Mouse (Mus musculus) large intestine, adult 2 months (tissue): ENCODE results near the gene Cfap97d1. TPM values are rescaled to one million over a fixed set of nuclear protein-coding genes. Genes with fewer than 3 reads are reported as not detected.
"Not testable (repeated sequence)": the region's sequence is repeated elsewhere in the genome, so short reads cannot be mapped to it uniquely, and the experiment has no call there.

Experiments used
- DNase-seq: peaks from one replicate; pipeline ENCODE4 v3.0.0-alpha.2; 2012; ENCODE audit warnings: low read depth, low spot score
- WGBS: fragments of 180-500 bp; shearing (Covaris S2); methylation state at CpG from one replicate; pipeline ENCODE4 v1.1.7; 2018; 5-methylcytosine and 5-hydroxymethylcytosine counted together
- polyA plus RNA-seq: library from polyadenylated mRNA; depleted of rRNA; stranded (reverse); fragments of >200 nt; gene quantifications from 2 replicates; pipeline ENCODE4 v1.2.3, GENCODE M21; 2012

Cfap97d1 gene
- polyA plus RNA-seq, 1 experiment: not detected

DNA sequence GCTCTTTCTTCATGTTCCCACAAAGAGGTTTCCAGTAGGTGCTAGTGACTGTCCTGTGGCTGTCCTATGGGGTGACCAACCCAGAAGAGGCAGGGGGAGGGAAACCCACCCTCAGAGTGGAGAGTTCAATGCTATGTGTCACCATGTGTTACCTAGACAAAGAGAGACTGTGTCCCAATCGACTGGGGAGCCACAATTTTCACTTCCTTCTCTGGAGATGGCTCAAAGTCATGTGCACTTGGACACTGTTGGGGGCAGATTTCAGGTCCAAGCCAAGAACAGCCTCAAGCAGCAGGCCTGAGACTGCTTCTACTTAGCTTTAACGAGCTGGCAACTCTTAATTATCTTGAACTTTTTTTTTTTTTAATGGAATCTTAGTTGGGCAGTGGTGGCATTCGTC, 12.0 kb upstream of the Cfap97d1 start:
- 73% methylated on average over 3 of the region's 3 CpGs for WGBS
- DNase-seq: no peak

DNA sequence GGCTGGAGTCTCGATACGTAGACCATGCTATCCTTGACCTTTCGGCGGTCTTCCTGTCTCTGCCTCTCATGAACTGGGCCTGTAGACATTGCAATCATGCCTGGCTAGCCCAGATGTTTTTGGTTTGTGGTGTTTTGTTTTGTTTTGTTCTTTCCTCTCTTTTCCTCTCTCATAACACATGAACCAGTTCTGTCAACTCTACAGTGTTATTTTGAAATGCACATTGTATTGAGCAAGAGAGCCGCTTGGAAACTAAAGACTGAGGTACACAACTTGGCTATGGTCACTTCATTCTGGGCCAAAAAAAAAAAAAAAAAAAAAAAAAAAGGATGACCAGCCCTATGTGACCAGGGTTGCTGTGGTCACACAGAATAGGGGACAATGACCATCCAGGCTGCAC, 11.4 kb upstream of the Cfap97d1 start:
- no peak for DNase-seq
- 92% methylated on average over 5 of the region's 5 CpGs for WGBS

DNA sequence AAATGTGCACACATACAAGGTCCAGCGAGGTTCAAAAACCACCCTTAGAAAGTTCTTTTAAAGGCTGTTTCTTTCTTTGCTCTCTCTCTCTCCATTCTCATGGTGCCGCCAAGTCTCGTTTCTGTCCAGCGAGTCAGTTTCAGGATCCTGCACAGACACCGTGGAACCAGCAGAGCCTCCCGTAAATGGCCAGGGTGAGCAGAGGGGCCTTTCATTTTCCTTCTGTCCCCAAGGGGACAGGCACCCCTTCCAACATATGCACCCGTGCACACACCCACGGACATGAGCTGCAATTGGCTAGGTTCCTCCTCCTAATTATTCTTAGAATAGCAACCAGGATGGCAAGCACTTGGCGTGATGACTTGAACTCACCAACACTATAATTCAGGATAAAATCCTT, 10.6 kb upstream of the Cfap97d1 start:
- WGBS: 68% methylated on average over 9 of the region's 9 CpGs
- DNase-seq: no peak

DNA sequence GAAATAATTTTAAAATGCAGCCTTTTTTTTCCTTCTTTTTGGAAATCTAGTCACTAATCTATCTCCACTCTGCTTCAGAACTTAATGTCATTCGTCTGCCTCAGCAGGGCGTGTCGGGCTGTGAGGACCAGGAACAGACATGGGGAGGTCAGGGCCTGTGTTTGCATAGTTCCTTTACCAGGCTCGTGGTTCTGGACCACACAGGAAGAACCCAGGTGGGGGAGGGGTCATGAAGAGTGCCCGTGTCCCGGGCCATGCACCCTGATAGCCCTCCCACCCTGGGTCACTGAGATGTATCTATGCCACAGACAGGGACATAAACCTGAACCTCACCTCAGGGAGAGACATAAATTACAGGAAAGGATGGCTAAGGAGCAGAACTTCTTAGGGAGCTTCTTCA, 9.9 kb upstream of the Cfap97d1 start:
- DNase-seq: no peak
- 53% methylated on average over 6 of the region's 6 CpGs for WGBS

DNA sequence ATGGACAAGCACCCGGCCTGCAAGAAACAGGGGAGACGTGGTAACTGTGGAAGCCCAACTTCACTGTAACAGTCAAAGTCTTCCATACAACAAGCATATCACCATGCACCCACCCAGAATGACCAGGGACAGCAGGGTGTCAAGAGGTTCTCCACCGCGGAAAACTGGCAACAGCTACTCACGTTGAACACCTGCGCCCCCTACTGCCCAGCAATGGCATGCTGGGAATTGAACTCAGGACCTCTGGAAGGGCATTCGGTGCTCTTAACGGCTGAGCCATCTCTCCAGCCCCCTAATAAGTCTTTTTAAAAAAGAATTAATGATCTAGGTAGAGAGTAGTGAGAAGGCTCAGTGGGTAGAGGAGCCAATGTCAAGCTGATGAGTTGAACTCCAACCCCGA, 9.2 kb upstream of the Cfap97d1 start:
- no peak for DNase-seq
- WGBS: 60% methylated on average over 9 of the region's 9 CpGs

DNA sequence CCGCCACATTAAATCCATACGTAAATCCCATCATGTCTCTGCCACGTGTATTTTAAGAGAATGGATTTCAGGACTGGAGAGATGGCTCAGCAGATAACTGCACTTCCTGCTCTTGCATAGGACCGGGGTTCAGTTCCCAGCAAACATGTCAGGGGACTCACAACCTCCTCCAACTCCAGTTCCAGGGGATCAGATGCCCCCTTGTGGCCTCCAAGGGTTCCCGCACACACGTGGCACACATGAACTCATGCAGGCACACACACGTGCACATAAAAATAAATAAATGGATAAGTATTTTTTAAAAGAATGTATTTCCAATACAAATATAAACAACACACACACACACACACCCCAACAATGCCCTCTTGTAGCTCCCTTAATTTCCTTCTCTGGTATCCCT, 7.1 kb upstream of the Cfap97d1 start:
- no peak for DNase-seq
- 95% methylated on average over 7 of the region's 7 CpGs for WGBS

DNA sequence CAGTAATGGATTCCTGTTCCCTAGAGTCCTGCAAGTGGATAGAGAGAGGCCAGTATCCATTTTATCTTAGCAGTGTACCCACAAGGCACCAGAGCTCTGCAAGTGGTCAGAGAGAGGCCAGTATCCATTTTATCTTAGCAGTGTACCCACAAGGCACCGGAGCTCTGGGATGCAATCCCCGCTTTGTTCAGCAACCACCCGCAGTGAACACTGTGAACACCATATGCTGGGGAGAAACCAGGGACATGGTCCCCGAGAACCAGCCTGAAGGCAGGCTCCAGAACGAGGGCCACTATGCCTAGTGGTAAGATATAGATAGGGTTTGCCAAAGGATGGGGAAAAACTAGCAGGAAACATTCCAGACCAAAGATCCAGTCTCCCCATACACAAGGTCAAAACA, 4.9 kb upstream of the Cfap97d1 start:
- WGBS: 95% methylated on average over 5 of the region's 5 CpGs
- no peak for DNase-seq

DNA sequence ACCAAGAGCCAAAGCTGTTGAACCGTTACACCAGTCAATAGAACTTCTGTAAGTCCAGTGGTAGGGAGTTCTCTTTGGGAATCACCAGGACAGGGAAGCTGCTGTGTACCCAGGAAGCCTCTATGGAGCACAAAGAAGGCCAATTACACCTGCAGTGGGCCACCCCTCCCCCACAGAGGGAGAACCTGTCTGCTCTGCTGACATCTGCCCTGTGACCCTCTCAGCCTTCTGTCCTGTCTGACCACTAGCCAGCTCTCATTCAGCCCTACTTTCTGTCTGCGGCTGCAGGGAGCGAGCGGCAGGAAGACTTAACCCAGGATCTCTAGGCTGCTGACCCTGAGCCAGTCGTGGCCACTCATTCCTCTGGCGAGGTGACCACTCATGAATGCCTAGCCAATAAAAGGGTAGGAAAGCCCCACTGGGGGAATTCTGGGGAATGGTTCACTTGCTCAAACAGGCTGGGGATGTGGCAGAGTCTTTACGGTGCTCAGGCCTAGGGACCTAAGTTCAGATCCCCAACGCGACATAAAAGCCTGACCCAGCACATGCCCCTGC, 3.4 kb upstream of the Cfap97d1 start:
- 86% methylated on average over 9 of the region's 9 CpGs for WGBS
- DNase-seq: no peak

DNA sequence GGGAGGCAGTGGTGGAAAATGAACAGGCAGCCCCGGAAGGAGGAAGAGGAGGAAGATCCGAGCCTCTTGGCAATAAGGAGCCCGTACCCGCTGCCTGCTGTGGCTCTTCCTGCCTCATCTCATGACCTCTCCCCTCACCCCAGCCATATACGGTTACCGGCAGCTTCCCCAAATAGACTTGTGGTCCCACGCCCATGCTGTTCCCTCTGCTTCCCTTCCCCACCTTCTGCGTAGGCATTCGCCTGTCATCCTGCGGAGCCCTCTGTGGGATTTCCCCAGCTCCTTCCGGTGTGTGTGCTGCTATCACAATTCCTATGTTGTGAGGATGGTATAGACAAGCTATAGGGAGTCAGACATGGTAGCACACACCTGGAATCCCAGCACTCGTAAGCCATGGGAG, 2.2 kb upstream of the Cfap97d1 start:
- WGBS: 74% methylated on average over 12 of the region's 12 CpGs
- no peak for DNase-seq

DNA sequence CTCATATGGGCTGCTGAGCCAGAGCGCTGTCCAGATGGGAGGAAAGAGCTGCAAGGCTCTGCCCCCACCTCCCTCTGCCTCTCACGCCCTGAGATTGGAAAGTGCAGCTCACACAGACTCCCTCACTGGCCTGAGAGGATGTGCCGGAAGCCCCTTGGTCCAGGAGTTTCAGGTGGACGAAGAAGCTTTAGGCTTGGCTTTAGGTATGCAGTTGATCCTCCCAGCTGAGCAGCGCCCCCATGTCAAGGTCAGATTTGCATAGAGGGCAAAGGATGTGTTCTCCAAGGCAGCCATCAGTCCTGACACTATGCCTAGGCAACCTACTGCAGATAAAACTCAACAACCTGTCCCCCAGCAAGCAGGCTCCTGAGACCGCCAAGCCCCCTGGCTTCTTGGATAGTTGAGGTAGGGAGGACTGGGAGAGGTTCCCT, 1.1 kb upstream of the Cfap97d1 start:
- WGBS: 81% methylated on average over 6 of the region's 6 CpGs
- no peak for DNase-seq

DNA sequence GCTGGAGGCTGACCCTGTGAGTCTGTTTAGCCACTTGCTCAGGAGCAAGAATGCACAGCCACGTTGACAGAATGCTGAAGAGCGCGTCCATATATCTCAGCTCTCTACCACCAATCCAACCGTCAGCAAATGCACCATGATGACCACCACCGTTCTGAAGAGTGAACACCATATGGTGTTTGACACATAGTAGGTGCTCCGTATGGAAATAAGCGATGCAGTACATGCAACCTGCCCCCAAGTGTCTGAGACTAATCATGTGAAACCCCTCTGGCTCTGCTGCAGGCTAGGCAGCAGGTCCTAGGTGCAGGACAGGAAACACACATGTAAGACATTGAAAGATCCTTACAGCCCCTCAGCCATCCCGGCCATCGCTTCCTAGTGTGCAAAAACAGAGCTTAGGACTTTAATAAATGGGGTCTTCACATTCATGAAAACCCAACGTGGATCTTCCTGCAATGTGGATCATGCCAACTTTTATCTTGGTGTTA, 603 bp upstream of the Cfap97d1 start:
- no peak for DNase-seq
- WGBS: 61% methylated on average over 10 of the region's 10 CpGs

DNA sequence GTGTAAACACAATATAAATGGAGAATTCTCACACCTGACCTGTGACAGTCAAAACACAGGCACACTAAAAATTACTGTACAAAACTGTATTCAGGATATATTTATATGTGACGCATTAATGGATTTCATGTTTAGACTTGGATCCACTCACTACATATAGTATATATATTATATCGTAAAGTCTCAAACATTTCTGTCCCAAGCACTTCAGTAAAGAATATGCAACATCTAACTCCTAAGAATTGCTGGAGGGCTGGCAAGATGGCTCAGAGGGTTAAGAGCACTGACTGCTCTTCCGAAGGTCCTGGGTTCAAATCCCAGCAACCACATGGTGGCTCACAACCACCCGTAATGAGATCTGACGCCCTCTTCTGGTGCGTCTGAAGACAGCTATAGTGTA, 1.4 kb downstream of the Cfap97d1 start:
- not testable (repeated sequence) for DNase-seq
- 25% methylated on average over 6 of the region's 6 CpGs for WGBS

DNA sequence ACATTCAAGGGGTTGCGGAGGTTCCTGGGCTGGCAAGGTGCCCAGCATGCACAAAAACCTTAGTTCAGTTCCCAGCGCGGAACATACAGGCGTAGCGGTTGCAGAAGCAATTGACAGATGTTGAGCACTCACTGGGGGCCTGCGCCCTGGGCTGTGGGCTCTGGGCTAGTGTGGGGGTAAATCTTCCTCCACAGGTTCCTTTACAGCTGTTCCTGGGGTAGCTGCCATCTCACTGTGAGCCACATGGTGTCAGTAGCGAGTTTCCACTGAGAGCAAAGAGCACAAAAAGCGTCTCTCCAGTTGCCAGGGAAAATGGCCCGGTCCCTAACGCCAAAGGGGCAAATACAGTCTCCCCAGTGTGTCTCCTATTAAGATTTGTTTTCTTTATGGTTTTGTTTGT, 1.9 kb downstream of the Cfap97d1 start:
- under 1% methylated on average over 10 of the region's 10 CpGs for WGBS
- peak; percentile 66 for DNase-seq

DNA sequence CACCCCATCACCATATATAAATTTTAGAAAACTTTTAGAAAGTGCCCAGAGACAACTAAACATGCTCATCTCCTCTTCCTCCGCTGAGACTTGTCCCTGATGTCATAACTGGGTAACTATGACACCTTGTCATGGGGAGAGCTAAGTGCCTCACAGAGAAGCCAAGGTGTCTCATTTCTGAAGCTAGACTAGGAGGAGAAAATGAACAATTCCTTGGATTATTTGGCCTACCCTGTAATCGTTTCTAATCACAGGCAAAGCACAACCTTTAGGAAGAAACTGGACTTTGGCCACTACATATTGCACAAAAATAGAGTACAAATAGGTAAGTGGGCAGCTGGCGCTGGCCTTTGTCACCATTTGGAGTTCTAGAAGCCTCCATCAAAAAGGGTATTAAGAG, 2.8 kb downstream of the Cfap97d1 start, which contains the start of gene Dusp3:
Dusp3 (minus strand) TSS at position 101 of the 400 bp plus-strand sequence.
- no peak for DNase-seq
- 76% methylated on average over 3 of the region's 3 CpGs for WGBS

DNA sequence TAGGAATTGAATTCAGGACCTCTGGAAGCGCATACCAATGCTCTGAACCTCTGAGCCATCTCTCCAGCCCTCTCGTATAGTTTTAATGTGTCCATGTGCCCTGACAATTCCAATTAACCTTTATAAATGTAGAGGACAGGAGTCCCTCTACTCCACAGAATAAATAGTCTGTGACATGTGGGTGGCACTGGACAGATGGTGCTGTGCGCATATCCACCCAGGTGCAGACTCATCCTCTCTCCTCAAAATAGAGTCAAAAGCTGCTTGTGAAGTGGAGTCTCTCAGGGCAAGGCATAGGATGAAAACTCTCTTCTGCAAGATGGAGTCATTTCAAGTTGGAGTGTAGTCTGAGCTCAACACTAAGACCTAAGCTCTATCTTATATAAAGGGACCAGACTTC, 6.2 kb downstream of the Cfap97d1 start:
- 89% methylated on average over 3 of the region's 3 CpGs for WGBS
- no peak for DNase-seq

DNA sequence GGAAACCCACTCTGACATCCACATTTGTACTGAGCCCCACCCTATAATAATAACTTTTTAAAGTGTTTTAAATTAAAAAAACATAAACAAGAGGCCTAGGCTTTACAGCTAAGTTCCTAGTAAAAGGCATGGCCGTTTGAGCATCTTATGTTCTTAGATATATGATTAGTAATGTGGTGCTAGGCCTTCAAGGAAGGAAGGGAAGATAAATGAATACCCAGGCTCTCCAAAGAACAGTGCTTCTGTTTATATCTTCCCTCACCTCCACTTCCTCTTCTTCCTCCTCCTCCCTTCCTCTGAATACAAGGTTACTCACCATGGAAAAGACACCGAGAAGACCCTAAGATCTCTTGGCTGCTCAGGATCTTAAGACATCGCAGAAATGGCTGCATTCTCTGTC, 7.7 kb downstream of the Cfap97d1 start:
- no peak for DNase-seq
- WGBS: 61% methylated on average over 3 of the region's 3 CpGs

DNA sequence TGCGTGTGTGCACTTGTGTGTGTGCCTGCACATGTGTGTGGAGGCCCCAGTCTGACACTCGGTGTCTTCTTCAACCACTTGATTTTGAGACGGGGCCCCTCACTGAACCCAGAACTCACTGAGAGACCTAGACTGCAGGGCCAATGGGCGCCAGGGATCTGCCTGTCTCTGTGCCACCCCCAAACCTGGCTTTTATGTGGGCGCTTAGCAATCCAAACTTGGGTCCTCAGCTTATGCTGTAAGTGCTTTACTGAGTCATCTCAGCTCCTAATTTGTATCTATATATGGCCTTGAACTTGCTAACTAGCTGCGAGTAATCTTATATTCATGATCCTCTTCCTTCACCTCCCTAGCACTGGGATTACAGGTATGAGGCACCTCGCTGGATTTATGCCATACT, 8.3 kb downstream of the Cfap97d1 start:
- 86% methylated on average over 7 of the region's 7 CpGs for WGBS
- DNase-seq: no peak

DNA sequence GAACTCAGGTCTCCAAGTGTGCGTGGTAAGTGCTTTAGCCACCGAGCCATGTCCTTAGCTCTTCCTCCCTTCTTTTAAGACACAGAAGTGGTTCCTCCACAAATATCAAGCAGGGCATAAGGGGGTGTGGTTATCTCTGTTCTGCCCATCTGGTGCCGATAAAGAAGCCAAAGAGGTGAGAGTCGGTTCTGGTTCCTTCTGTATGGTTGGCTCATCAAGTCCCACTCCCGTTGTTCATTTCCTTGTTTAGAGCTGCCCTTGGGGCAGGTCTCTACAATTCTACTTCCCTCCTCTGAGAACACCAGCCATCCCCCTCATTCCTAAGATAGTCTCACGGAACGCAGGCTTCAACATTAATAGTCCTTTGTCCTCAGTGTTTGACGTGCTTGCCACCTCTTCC, 10.0 kb downstream of the Cfap97d1 start:
- WGBS: 66% methylated on average over 8 of the region's 8 CpGs
- DNase-seq: no peak

DNA sequence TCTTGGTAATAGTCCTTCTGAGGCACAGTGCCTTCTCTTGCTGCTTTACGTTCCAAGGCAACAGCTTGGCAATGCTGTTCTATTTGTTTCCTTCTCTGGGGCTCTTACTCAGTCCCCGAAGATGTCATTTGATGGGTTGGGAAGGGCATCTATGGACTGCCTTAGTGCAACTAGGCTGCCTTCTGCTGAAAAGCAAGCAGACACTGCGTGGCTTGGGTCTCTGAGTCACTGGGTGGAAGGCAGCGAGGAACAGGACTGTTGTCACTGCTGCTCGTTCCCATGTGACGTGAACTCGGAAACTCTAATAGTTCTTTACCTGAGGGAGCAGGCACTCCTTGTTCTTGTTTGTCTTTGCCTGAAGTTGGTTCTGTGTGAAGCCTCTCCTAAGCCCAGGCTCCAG, 11.9 kb downstream of the Cfap97d1 start:
- DNase-seq: no peak
- 87% methylated on average over 7 of the region's 7 CpGs for WGBS

DNA sequence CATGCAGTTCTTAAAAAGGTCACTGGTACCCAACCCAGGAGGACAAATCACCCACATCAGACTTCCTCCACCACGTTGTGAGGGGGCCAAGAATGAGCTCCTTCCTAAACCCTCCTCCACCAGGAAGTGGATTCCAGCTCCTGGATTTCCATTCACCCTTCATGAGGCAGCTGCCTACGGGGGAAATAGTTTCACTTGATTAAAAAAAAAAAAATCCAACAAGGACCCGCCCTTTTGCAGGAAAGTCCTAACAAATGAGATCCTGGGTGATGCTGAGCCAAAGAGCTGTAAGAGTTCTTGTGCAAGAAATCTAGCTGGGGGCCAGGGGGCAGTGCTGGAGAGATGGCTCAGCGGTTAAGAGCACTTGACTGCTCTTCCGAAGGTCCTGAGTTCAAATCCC, 14.2 kb downstream of the Cfap97d1 start:
- DNase-seq: no peak
- 31% methylated on average over 5 of the region's 5 CpGs for WGBS

DNA sequence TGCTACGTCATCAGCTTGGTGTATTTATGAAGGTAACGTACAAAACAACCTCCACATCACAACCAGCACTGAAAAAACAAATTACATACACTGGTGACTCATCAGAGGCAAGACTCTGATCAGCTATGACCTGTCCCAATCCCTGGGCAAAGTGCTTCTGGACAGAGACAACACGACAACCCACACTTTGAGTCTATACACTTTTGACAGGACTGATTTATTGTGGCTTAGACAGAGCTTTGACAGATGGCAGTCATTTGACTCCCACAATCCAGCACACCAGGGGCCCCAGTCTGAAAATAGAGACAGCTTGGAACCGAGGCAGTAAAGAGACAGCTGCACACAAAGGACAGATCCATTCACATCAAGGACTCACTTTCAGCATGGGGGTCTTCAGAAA, 15.4 kb downstream of the Cfap97d1 start:
- DNase-seq: no peak
- 53% methylated on average over 4 of the region's 4 CpGs for WGBS

DNA sequence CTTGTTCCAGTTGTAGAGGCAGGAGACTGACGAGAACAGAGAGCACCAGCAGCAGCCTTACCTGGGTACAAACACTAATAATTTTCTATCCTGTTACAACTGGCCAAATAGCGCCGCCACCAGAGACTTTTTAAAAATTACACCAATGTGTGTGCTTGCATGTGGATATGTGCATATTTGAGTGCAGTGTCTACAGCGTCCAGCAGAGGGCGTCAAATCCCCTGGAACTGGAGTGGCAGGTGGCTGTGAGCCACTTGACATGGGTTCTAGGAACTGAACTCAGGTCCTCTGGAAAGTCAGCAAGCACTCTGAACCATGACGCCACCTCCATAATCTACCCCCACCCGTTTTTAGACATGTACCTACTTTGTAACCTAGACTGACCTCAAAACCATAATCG, 20.2 kb downstream of the Cfap97d1 start:
- no peak for DNase-seq
- WGBS: 94% methylated on average over 8 of the region's 8 CpGs
